Mouse (Mus musculus): ENCODE data around the gene Gm28047. TPM values are rescaled to one million over a fixed set of nuclear protein-coding genes. Genes with fewer than 3 reads are reported as not detected.
A peak's percentile ranks its signal among the peaks of the same experiment; 100 is the strongest.

The Gm28047 gene
- polyA plus RNA-seq, 1 experiment from 2014 or later, result not detected

MicroRNAs encoded within 50 kb of the gene (microRNA counts, 519-probe panel; counts per million panel counts)
- microRNA mmu-miR-688, result 1,601 counts per million, percentile 20 among the panel's probes with 10 or more counts

Small RNAs within 50 kb of the gene (microRNA-seq; reads per million reads assigned to microRNA genes)
- gene Mir688, result not detected

Other genes with a start within 250 kb of the Gm28047 start
- 9.3 and 11.1 TPM in 2 replicates for gene Sp1, start 218.9 kb downstream of the Gm28047 start, polyA plus RNA-seq (2015; fragmentation: Nextera tagmentation; extraction: Ambion mirVana)
- 1.0 and 2.6 TPM in 2 replicates for gene Amhr2, start 179.7 kb downstream of the Gm28047 start, polyA plus RNA-seq (2015; fragmentation: Nextera tagmentation; extraction: Ambion mirVana)
- 72.0 and 78.8 TPM in 2 replicates for gene Prr13, start 166.0 kb downstream of the Gm28047 start, polyA plus RNA-seq (2015; fragmentation: Nextera tagmentation; extraction: Ambion mirVana)
- gene Pcbp2, start 154.5 kb downstream of the Gm28047 start, polyA plus RNA-seq (2015; fragmentation: Nextera tagmentation; extraction: Ambion mirVana), result 201 and 221 TPM in 2 replicates
- gene Gm10337, start 121.3 kb downstream of the Gm28047 start, polyA plus RNA-seq (2015; fragmentation: Nextera tagmentation; extraction: Ambion mirVana), result 3.6 and 7.7 TPM in 2 replicates
- 16.7 and 17.9 TPM in 2 replicates for gene Map3k12, start 108.0 kb downstream of the Gm28047 start, polyA plus RNA-seq (2015; fragmentation: Nextera tagmentation; extraction: Ambion mirVana)
- gene Tarbp2, start 106.9 kb downstream of the Gm28047 start, polyA plus RNA-seq (2015; fragmentation: Nextera tagmentation; extraction: Ambion mirVana), result 81.0 and 88.5 TPM in 2 replicates
- 2.1 and 2.7 TPM in 2 replicates for gene Npff, start 100.1 kb downstream of the Gm28047 start, polyA plus RNA-seq (2015; fragmentation: Nextera tagmentation; extraction: Ambion mirVana)
- 48.7 and 49.6 TPM in 2 replicates for gene Atf7, start 397 bp upstream of the Gm28047 start, polyA plus RNA-seq (2015; fragmentation: Nextera tagmentation; extraction: Ambion mirVana)
- gene Atp5g2, start 47.3 kb upstream of the Gm28047 start, polyA plus RNA-seq (2015; fragmentation: Nextera tagmentation; extraction: Ambion mirVana), result 48.8 and 56.6 TPM in 2 replicates
- 59.1 and 69.6 TPM in 2 replicates for gene Calcoco1, start 97.1 kb upstream of the Gm28047 start, polyA plus RNA-seq (2015; fragmentation: Nextera tagmentation; extraction: Ambion mirVana)

Measured in limb, embryonic 15.5 days (tissue).